Mouse (Mus musculus): Measurements from ENCODE around the gene Rtn3. TPM values are rescaled to one million over a fixed set of nuclear protein-coding genes. Genes with fewer than 3 reads are reported as not detected.

Gene Rtn3
- polyA plus RNA-seq, 1 experiment from 2014 or later = 464 TPM

DNA sequence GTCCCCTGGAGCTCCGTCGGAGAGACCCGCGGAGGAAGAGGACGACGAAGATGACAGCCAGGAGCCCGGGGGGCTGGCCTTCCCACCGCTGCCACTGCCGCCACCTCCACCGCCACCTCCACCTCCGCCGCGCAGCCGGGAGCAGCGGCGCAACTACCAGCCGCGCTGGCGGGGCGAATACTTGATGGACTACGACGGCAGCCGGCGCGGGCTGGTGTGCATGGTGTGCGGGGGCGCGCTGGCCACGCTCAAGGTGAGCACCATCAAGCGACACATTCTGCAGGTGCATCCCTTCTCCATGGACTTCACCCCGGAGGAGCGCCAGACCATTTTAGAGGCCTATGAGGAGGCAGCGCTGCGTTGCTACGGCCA is 60.4 kb downstream of the Rtn3 start:
- 5% methylated on average over 35 of the region's 35 CpGs for WGBS
- Histone ChIP-seq H3K9me3 (replicated peaks; ENCODE audit: control insufficient read depth, low read length) (no peaks in the 10 kb centered on the region), H3K9ac (ENCODE audit: low read length) (peak overlapping the region; percentile 79), H3K4me3 (ENCODE audit: low read depth, low read length) (peak overlapping the region; percentile 32), H3K27ac (ENCODE audit: low read depth, low read length) (peak overlapping the region; percentile 93), H3K36me3 (ENCODE audit: control insufficient read depth, insufficient read depth, low read length) (peaks cover 75% of the 10 kb centered on the region), H3K27me3 (replicated peaks; ENCODE audit: control insufficient read depth, insufficient read depth, low read length) (no peaks in the 10 kb centered on the region), H3K4me1 (ENCODE audit: control insufficient read depth, insufficient read depth, low read length) (peaks cover 53% of the 10 kb centered on the region), H3K4me2 (ENCODE audit: low read length) (peak overlapping the region; percentile 60)
- ATAC-seq (no peak), DNase-seq (ENCODE audit: low spot score) (no peak)

DNA sequence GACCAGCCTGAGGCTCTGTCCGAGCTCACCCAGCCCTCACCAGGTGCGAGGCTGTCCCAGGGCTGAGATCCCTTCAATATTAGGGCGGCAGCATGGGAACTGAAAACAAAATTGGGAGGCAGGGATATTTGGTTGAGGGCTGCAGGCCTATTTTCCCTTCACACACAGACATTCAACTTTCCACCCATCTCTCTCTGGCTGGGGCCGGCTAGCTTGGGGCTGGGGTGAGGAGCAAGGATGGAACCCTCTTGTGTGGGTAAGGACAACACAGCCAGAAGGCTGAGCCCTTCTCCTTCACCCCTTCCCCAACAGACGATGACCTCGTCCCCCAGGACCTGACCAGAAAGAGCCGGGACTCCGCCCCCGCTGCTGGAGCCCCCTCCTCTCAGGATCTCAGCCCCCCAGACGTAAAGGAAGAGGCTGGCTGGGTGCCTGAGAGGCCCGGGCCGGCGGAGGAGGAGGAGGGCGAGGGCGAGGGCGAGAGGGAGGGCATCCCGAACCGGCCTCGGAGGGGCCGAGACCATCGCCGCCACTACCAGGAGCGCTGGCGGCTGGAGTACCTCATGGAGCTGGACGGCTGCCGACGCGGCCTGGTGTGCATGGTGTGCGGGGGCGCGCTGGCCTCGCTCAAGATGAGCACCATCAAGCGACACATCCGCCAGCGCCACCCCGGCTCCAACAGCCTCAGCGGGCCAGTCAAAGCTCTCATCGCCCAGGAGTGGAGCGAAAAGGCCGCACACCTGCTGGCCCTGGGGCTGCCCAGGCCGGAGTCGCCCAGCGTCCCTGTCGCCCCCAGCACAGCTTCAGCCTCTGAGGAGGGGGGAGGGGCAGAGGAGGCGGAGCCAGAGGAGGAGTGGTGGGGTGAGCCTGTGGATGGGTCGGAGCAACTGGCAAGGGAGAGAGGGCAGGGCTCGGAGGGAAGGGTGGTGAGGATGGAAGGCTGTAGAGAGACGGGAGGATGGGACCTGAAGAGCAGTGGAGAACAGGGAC is 61.2 kb downstream of the Rtn3 start:
- H3K27me3 ChIP-seq (replicated peaks; ENCODE audit: control insufficient read depth, insufficient read depth, low read length) = no peaks in the 10 kb centered on the region
- H3K4me1 ChIP-seq (ENCODE audit: control insufficient read depth, insufficient read depth, low read length) = peaks cover 53% of the 10 kb centered on the region
- DNase-seq (ENCODE audit: low spot score) (peak; percentile 80), ATAC-seq (peak; percentile 30)
- H3K36me3 ChIP-seq (ENCODE audit: control insufficient read depth, insufficient read depth, low read length) = peaks cover 68% of the 10 kb centered on the region
- no peaks in the 10 kb centered on the region for H3K9me3 ChIP-seq (replicated peaks; ENCODE audit: control insufficient read depth, low read length)
- peak overlapping the region; percentile 32 for H3K4me3 ChIP-seq (ENCODE audit: low read depth, low read length)
- peak overlapping the region; percentile 79 for H3K9ac ChIP-seq (ENCODE audit: low read length)
- 3% methylated on average over 47 of the region's 48 CpGs for WGBS
- peak overlapping the region; percentile 60 for H3K4me2 ChIP-seq (ENCODE audit: low read length)
- H3K27ac ChIP-seq (ENCODE audit: low read depth, low read length) = peak overlapping the region; percentile 93

DNA sequence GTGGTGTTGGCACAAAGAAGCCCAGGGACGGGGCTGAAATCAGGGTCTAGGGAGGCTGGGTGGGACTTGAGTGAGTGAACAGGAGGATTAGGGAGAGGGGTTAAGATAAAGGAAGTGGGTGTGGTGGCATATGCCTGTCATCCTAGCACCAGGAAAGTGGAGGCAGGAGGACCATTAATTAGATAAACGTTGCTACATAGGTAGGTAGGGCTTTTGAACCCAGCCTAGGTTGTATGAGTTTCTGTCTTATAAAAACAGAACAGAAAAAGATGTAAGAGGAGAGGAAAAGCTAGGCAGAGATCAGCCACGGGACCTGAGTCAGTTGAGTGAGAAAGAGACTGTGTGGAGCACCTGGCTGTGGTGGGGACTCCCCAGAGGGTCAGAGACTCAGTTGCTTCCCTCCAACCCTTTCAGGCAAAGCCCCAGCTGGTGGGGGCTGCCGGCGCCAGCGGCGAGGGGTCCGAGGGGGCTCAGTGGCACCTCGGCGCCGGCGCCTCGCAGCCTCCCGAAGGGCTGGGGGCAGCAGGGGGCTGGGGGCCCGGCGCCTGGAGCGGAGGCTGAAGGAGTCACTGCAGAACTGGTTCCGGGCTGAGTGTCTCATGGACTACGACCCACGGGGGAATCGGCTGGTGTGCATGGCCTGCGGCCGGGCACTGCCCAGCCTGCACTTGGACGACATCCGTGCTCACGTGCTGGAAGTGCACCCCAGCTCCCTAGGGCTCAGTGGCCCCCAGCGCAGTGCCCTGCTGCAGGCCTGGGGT is 62.1 kb downstream of the Rtn3 start:
- DNase-seq (ENCODE audit: low spot score) (no peak), ATAC-seq (no peak)
- 43% methylated on average over 27 of the region's 27 CpGs for WGBS
- Histone ChIP-seq H3K9ac (ENCODE audit: low read length) (peak overlapping the region; percentile 79), H3K9me3 (replicated peaks; ENCODE audit: control insufficient read depth, low read length) (no peaks in the 10 kb centered on the region), H3K27ac (ENCODE audit: low read depth, low read length) (peak overlapping the region; percentile 93), H3K27me3 (replicated peaks; ENCODE audit: control insufficient read depth, insufficient read depth, low read length) (no peaks in the 10 kb centered on the region), H3K4me2 (ENCODE audit: low read length) (peak overlapping the region; percentile 60), H3K4me1 (ENCODE audit: control insufficient read depth, insufficient read depth, low read length) (peaks cover 60% of the 10 kb centered on the region), H3K4me3 (ENCODE audit: low read depth, low read length) (peak overlapping the region; percentile 32), H3K36me3 (ENCODE audit: control insufficient read depth, insufficient read depth, low read length) (peaks cover 59% of the 10 kb centered on the region)

DNA sequence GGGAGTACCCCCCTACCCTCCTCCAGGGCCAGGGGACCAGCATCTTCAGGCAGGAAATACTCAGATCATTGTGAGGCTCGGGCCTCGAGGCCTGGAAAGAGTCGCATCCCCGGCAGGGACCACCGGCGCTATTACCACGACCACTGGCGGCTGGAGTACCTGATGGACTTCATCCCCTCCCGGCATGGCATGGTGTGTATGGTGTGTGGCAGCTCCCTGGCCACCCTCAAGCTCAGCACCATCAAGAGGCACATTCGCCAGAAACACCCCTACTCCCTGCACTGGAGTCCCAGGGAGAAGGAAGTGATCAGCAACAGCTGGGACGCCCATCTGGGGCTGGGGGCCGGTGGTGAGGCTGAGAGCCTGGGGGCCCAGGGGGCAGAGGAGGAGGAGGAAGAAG is 63.0 kb downstream of the Rtn3 start:
- Histone ChIP-seq H3K9me3 (replicated peaks; ENCODE audit: control insufficient read depth, low read length) (no peaks in the 10 kb centered on the region), H3K4me1 (ENCODE audit: control insufficient read depth, insufficient read depth, low read length) (peaks cover 61% of the 10 kb centered on the region), H3K9ac (ENCODE audit: low read length) (peak overlapping the region; percentile 99), H3K4me3 (ENCODE audit: low read depth, low read length) (peak overlapping the region; percentile 83), H3K4me2 (ENCODE audit: low read length) (peak overlapping the region; percentile 93), H3K36me3 (ENCODE audit: control insufficient read depth, insufficient read depth, low read length) (peaks cover 51% of the 10 kb centered on the region), H3K27me3 (replicated peaks; ENCODE audit: control insufficient read depth, insufficient read depth, low read length) (no peaks in the 10 kb centered on the region), H3K27ac (ENCODE audit: low read depth, low read length) (peak overlapping the region; percentile 99)
- whole genome bisulfite sequencing = 51% methylated on average over 12 of the region's 12 CpGs
- DNase-seq (ENCODE audit: low spot score) (no peak), ATAC-seq (no peak)

DNA sequence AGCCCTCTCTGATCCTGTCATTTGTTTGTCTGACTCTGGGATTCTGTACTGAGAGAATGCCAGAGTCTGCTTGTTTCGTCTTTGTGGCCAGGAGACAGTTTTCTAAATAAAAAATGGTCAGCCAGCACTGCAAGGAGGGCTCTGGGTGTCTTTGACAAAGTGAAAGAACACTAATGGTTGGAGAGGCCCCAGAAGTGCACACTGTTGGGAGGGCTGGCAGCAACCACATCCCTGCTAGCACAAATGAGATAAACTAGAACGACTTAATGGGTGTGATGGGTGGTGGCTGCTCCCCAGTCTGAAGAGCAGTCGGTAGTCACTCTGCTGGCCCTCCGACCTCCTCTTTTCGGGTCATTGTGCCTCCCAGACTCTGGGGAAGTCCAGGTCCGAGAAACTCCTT is 63.9 kb downstream of the Rtn3 start:
- Histone ChIP-seq H3K27ac (ENCODE audit: low read depth, low read length) (peak overlapping the region; percentile 99), H3K9me3 (replicated peaks; ENCODE audit: control insufficient read depth, low read length) (no peaks in the 10 kb centered on the region), H3K9ac (ENCODE audit: low read length) (peak overlapping the region; percentile 99), H3K4me1 (ENCODE audit: control insufficient read depth, insufficient read depth, low read length) (peaks cover 59% of the 10 kb centered on the region), H3K36me3 (ENCODE audit: control insufficient read depth, insufficient read depth, low read length) (peaks cover 41% of the 10 kb centered on the region), H3K27me3 (replicated peaks; ENCODE audit: control insufficient read depth, insufficient read depth, low read length) (no peaks in the 10 kb centered on the region), H3K4me3 (ENCODE audit: low read depth, low read length) (peak overlapping the region; percentile 83), H3K4me2 (ENCODE audit: low read length) (peak overlapping the region; percentile 93)
- DNase-seq (ENCODE audit: low spot score) = no peak
- WGBS = 32% methylated on average over 6 of the region's 6 CpGs
- ATAC-seq = no peak

DNA sequence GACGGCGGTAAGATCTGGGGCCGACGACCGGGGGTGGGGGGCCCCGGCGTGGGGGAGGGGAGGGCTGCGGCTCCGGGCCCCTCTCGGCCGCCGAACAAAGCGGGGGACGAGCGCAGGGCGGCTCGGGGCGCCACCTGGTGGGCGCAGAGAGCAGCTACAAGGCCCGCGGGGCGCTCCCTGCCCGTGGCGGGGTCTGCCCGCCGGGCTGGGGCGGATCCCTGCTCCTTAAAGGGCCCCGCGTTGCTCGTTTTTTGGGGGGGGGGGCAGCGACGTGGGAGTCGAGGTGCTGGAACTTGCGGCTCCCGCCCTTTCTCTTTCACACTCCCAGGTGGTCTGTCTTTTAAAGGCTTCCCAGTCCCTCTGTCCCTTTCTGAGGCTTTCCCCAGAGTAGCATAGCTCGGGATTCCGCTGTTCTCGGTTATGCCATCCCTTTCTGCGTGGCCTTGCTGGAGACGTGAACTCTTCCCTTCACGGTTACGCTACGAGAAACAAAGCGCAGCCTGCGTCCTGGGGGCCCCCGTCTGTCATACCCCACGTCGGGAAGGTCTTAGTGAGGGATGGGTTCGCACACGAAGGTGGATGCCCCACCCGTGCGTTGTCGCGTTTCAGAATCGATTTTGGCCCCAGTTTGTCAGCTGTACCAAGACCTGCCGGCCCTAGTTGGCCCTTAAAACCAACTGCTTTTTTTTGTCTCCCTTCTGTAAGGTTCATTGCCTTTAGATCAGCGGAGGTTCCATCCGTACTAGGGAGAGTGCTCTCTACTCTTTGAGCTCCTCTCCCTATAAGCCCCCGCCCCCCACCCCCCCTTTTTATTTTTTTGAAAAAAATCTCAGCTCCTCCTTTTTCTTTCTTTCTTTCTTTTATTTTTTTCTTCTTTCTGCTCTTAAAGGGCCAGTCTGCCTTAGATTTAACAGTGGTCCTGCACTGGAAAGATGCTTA is 64.9 kb downstream of the Rtn3 start:
- Histone ChIP-seq H3K36me3 (ENCODE audit: control insufficient read depth, insufficient read depth, low read length) (peaks cover 32% of the 10 kb centered on the region), H3K27me3 (replicated peaks; ENCODE audit: control insufficient read depth, insufficient read depth, low read length) (no peaks in the 10 kb centered on the region), H3K4me1 (ENCODE audit: control insufficient read depth, insufficient read depth, low read length) (peaks cover 49% of the 10 kb centered on the region), H3K9ac (ENCODE audit: low read length) (peak overlapping the region; percentile 99), H3K27ac (ENCODE audit: low read depth, low read length) (peak overlapping the region; percentile 99), H3K4me3 (ENCODE audit: low read depth, low read length) (peak overlapping the region; percentile 83), H3K9me3 (replicated peaks; ENCODE audit: control insufficient read depth, low read length) (no peaks in the 10 kb centered on the region), H3K4me2 (ENCODE audit: low read length) (peak overlapping the region; percentile 93)
- WGBS = under 1% methylated on average over 42 of the region's 59 CpGs
- ATAC-seq = peak; percentile 71
- DNase-seq (ENCODE audit: low spot score) = peak; percentile 92

DNA sequence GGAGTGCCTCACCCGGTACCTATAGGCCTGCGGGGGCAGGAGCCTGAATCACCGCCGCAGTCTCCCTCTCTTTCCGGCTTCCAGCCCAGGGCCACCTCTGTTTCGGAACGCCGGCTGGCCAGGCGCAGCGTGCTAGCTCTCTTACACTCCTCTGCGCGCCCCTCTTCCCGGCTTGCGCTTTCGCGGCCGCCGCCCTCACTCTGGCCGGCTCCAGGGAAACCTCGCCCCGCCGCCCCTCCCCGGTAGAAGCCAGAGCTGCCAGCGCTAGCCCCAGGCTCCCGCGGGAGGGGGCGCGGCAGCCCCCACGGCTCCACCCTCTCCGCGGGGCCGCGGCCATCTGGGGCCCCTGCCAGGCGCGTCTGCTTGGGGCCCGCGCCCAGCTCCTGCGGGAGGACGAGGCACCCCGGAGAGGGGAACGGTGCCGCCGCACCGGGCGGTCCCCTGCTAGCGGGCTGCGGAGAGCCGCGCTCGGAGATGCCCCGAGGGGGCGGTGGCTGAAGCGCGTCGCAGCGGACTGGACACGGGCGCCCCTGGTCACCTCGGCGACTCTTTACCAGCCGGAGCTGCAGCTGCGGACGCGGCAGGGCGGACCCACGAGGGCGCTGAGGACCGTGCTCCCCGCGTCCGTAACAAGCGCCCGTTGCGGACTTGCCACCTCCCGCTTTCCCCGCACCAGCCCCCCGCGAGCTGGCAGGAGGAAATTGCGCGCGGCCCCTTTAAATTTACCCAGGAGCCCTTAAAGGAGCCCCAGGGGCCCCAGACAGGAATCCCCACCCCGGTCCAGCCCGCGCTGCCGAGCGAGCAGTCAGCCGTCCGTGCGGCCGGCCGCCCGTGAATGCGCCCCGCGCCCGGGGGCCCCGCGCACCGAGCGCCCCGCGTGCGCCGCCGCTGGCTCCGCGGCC is 66.0 kb downstream of the Rtn3 start, which contains the start of gene 2700081O15Rik:
TSS of gene 2700081O15Rik (plus strand) at position 792 of the 902 bp plus-strand sequence.
- Histone ChIP-seq H3K9ac (ENCODE audit: low read length) (peak within 1 kb of the TSS; percentile 99), H3K27me3 (replicated peaks; ENCODE audit: control insufficient read depth, insufficient read depth, low read length) (no peaks in the 10 kb centered on the region), H3K9me3 (replicated peaks; ENCODE audit: control insufficient read depth, low read length) (no peaks in the 10 kb centered on the region), H3K4me2 (ENCODE audit: low read length) (peak within 1 kb of the TSS; percentile 93), H3K4me3 (ENCODE audit: low read depth, low read length) (peak within 1 kb of the TSS; percentile 83), H3K36me3 (ENCODE audit: control insufficient read depth, insufficient read depth, low read length) (peaks cover 21% of the 10 kb centered on the region), H3K27ac (ENCODE audit: low read depth, low read length) (peak within 1 kb of the TSS; percentile 99), H3K4me1 (ENCODE audit: control insufficient read depth, insufficient read depth, low read length) (peaks cover 38% of the 10 kb centered on the region)
- WGBS = under 1% methylated on average over 102 of the region's 107 CpGs
- peak; percentile 92 for DNase-seq (ENCODE audit: low spot score)
- peak; percentile 64 for ATAC-seq

All from forebrain, embryonic 14.5 days (tissue).